Mouse (Mus musculus) liver, embryonic 12.5 days (tissue): ENCODE measurements around the gene Ccdc163. TPM values are rescaled to one million over a fixed set of nuclear protein-coding genes. Genes with fewer than 3 reads are reported as not detected.

Experiments
- ATAC-seq: fragments of 200-750 bp; cut with Nextera tagmentation; 2 replicates; pipeline ENCODE4 v1.8.0; 2017; ENCODE audit warnings: moderate number of reproducible peaks, mild to moderate bottlenecking, moderate library complexity
- H3K27ac ChIP-seq: fragments of 300-500 bp; sonication (generic); 2 replicates; pipeline ENCODE4 v1.5.1; 2016; ENCODE audit warnings: mild to moderate bottlenecking
- H3K27me3 ChIP-seq: fragments of 300-500 bp; sonication (generic); replicated peaks from 2 replicates; pipeline ENCODE4 v1.6.1; 2016; ENCODE audit warnings: mild to moderate bottlenecking, moderate library complexity
- H3K36me3 ChIP-seq: fragments of 300-500 bp; sonication (generic); 2 replicates; pipeline ENCODE4 v1.6.1; 2016; ENCODE audit warnings: mild to moderate bottlenecking, moderate library complexity
- H3K4me1 ChIP-seq: fragments of 300-500 bp; sonication (generic); 2 replicates; pipeline ENCODE4 v1.6.1; 2016
- H3K4me2 ChIP-seq: fragments of 300-500 bp; sonication (generic); 2 replicates; pipeline ENCODE4 v1.6.1; 2016; ENCODE audit warnings: mild to moderate bottlenecking, moderate library complexity
- H3K4me3 ChIP-seq: fragments of 300-500 bp; sonication (generic); 2 replicates; pipeline ENCODE4 v1.5.1; 2016; ENCODE audit warnings: mild to moderate bottlenecking, moderate library complexity
- H3K9ac ChIP-seq: fragments of 300-500 bp; sonication (generic); 2 replicates; pipeline ENCODE4 v1.6.1; 2016; ENCODE audit warnings: mild to moderate bottlenecking, moderate library complexity
- H3K9me3 ChIP-seq: fragments of 300-500 bp; sonication (generic); replicated peaks from 2 replicates; pipeline ENCODE4 v1.6.1; 2016; ENCODE audit warnings: mild to moderate bottlenecking, moderate library complexity
- WGBS: fragments of 180-500 bp; shearing (Covaris S2); methylation state at CpG from one replicate; pipeline ENCODE4 v1.1.7; 2016; ENCODE audit not compliant: insufficient replicate concordance; 5-methylcytosine and 5-hydroxymethylcytosine counted together
- polyA plus RNA-seq: library from polyadenylated mRNA; unstranded; fragments of >200 nt; fragmentation: Nextera tagmentation; extraction: Ambion mirVana; gene quantifications from 2 replicates; pipeline ENCODE4 v1.2.1, GENCODE M21; 2016

Gene Ccdc163
- polyA plus RNA-seq, 1 experiment from 2014 or later: 17.5 TPM

DNA sequence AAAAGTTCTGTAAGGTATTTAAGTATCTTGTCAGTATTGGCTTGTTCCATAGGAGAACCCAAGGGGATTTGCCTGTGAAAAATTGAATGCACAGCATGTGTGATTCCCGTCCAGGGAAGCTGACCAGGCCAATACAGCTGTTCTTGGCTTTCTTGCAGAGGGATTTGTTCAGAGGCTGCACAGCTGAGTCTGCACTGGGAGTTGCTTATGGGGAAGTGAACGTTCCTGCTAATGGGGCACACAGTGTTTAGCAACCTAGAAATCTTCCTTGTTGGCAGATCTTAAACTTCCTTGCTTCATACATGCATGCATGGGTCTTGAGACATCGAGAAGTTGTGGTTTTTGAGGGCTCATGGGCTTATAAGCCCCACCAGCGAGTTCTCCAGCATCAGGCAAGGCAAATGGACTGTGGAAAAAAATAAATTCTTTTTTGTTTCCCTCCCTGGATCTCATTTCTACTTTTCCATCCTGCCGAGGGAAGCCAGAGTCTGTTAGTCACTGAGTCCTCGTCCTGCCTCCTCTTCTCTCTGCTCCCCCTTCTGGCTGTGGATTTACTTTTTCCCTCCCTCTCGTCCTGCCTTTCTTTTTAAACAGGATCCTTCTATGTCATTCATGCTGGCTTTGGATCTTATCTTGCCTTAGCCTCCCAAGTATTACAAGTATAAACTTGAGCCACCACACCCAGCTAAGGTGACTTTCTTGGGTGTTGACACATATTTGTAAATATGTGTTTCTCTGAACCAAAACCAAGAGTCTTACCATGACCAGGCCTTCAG is 79.9 kb downstream of the Ccdc163 start:
- no peak overlapping the region for H3K9ac ChIP-seq
- no peak overlapping the region for H3K27ac ChIP-seq
- H3K36me3 ChIP-seq: no peaks in the 10 kb centered on the region
- no peaks in the 10 kb centered on the region for H3K27me3 ChIP-seq
- peaks cover 9% of the 10 kb centered on the region; the same call in 1 of the 2 replicates for H3K4me1 ChIP-seq
- no peak overlapping the region for H3K4me2 ChIP-seq
- no peak for ATAC-seq
- WGBS: 26% methylated on average over 7 of the region's 7 CpGs
- no peaks in the 10 kb centered on the region for H3K9me3 ChIP-seq
- no peak overlapping the region for H3K4me3 ChIP-seq

DNA sequence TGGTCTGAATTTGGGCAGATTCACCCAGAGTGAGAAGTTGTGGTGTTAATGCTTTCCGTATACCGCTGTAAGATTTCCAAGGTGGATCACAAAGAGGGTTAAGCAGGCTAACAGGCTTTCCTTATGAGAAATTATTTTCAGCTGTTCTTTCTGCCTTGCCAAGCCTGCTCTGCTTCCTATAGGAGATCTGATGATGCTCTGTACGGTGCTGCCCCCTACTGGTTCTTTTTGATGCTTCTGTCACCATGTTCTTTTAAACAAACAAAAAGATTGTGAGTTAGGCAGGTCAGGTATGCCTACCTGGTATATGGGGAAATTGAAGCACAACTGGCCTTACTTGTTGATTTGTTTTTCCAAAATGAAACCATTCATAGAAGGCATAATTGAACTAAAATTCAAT is 80.6 kb downstream of the Ccdc163 start:
- Histone ChIP-seq H3K27ac (no peak overlapping the region), H3K27me3 (no peaks in the 10 kb centered on the region), H3K4me1 (peaks cover 9% of the 10 kb centered on the region; the same call in 1 of the 2 replicates), H3K4me3 (no peak overlapping the region), H3K4me2 (no peak overlapping the region), H3K36me3 (no peaks in the 10 kb centered on the region), H3K9ac (no peak overlapping the region), H3K9me3 (no peaks in the 10 kb centered on the region)
- 10% methylated on average over 3 of the region's 3 CpGs for WGBS
- no peak for ATAC-seq

DNA sequence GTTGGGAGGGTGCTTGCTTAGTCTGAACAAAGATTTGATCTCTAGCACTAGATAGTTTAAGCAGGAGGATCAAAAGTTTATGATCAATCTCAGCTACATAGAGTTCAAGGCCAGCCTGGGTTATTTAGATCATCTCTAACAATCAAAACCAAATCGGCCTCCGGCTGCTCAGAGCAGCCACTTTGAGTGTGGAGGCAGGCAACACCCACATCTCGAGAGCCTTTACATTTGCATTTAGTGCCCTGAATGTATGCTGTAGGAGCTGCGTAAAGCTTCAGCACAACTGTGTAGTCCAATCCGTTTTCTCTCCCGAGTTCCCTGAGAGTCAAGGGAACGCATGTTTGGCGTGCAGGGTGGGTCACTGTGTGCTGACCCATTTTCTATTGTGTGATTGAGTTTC is 84.1 kb downstream of the Ccdc163 start:
- H3K9ac ChIP-seq: no peak overlapping the region
- H3K4me1 ChIP-seq: peaks cover 14% of the 10 kb centered on the region; the same call in 1 of the 2 replicates
- no peak overlapping the region for H3K4me2 ChIP-seq
- WGBS: 73% methylated on average over 8 of the region's 8 CpGs
- no peak overlapping the region for H3K4me3 ChIP-seq
- ATAC-seq: no peak
- no peaks in the 10 kb centered on the region for H3K9me3 ChIP-seq
- no peaks in the 10 kb centered on the region for H3K36me3 ChIP-seq
- H3K27me3 ChIP-seq: no peaks in the 10 kb centered on the region
- no peak overlapping the region for H3K27ac ChIP-seq

DNA sequence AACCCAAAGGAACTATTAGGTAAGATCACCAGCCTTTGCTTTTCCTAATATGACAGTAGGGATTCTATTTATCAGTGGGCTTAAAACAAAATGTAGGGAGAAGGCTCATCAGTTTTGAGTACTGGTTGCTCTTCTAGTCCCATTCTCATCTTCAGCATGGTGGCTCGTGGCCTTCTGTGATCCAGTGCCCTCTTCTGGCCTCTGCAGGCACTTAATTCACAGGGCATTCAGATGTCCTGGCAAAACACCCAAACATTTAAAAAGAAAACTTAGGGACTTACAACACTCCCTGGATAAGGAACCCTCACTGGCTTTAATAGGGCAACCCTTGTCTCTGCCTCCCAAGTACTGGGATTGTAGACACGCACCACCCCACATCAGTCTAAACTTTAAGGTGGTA is 86.0 kb downstream of the Ccdc163 start:
- ATAC-seq: no peak
- 61% methylated on average over 2 of the region's 2 CpGs for WGBS
- no peak overlapping the region for H3K9ac ChIP-seq
- no peak overlapping the region for H3K4me2 ChIP-seq
- H3K9me3 ChIP-seq: no peaks in the 10 kb centered on the region
- H3K27me3 ChIP-seq: no peaks in the 10 kb centered on the region
- H3K4me3 ChIP-seq: no peak overlapping the region
- H3K27ac ChIP-seq: no peak overlapping the region
- H3K4me1 ChIP-seq: 0 out of 2 replicates have a peak, but pooled peaks cover 4% of the 10 kb centered on the region
- H3K36me3 ChIP-seq: no peaks in the 10 kb centered on the region

DNA sequence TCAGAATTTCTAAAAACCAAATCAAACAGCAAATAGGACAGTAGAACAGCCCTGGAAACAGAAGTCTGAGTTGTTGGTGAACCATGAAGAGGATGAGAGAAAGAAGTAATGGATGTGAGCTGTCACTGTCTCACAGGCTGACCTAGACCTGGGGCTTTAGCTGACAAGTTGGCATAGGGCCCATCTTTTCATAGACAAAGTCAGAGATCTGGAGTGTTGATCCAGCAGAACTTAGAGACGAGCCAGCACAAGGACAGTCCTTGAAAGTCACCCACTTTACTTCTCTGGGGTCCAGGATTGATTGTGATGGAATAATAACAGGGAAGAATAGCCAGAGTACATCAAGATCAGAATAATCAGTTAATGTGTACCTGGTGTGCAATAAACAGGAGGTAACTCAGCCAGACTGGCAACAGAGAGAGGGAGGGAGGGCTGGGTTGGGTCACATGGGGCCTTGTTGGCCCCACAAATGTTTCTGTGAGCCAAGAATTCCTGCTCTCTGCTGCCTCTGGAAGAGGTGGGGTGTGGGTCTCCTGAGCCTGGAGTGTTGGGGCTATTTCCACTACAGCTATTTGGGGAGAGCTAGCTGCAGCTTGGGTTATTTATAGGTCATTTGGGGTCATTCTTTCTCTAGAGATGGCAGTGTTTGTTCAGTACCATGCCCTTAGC is 88.3 kb downstream of the Ccdc163 start:
- H3K4me2 ChIP-seq: no peak overlapping the region
- no peaks in the 10 kb centered on the region; the same call in 1 of the 2 replicates for H3K36me3 ChIP-seq
- no peaks in the 10 kb centered on the region for H3K27me3 ChIP-seq
- H3K9me3 ChIP-seq: no peaks in the 10 kb centered on the region
- 54% methylated on average over 1 of the region's 1 CpGs for WGBS
- no peak overlapping the region for H3K4me3 ChIP-seq
- ATAC-seq: no peak
- no peak overlapping the region for H3K27ac ChIP-seq
- 0 out of 2 replicates have a peak, but pooled peaks cover 4% of the 10 kb centered on the region for H3K4me1 ChIP-seq
- H3K9ac ChIP-seq: no peak overlapping the region

DNA sequence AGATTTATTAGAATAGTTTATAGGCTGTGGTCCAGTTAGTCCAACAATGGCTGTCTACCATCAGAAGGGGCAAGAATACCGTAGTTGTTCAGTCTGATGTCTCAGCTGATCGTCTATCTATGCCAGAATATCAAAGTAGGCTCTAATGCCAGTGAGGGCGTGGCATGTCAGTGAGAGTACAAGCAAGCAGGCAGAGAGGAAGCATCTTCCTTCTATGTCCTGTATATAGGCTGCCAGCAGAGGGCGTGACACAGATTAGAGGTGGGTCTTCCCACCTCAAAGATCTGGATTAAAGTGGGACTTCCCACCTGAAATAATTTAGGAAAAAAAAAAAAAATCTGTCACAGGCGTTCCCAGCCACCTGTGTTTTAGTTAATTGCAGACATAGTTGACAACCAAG is 91.6 kb downstream of the Ccdc163 start:
- Histone ChIP-seq H3K4me2 (no peak overlapping the region), H3K4me1 (0 out of 2 replicates have a peak, but pooled peaks cover 4% of the 10 kb centered on the region), H3K27ac (no peak overlapping the region), H3K27me3 (no peaks in the 10 kb centered on the region), H3K36me3 (peaks cover 31% of the 10 kb centered on the region), H3K9ac (no peak overlapping the region), H3K4me3 (no peak overlapping the region), H3K9me3 (no peaks in the 10 kb centered on the region)
- ATAC-seq: no peak
- WGBS: 21% methylated on average over 5 of the region's 5 CpGs

Other genes with a start within 250 kb of the Ccdc163 start
- 13.9 and 14.2 TPM in 2 replicates for gene Mast2, start 244.3 kb upstream of the Ccdc163 start, polyA plus RNA-seq
- 17.8 and 18.0 TPM in 2 replicates for gene Ipp, start 201.0 kb upstream of the Ccdc163 start, polyA plus RNA-seq
- gene Tmem69, start 152.6 kb upstream of the Ccdc163 start, polyA plus RNA-seq: 34.6 and 39.3 TPM in 2 replicates
- gene Gpbp1l1, start 150.9 kb upstream of the Ccdc163 start, polyA plus RNA-seq: 19.0 and 19.4 TPM in 2 replicates
- 1.5 and 1.9 TPM in 2 replicates for gene Ccdc17, start 111.9 kb upstream of the Ccdc163 start, polyA plus RNA-seq
- 95.8 and 97.3 TPM in 2 replicates for gene Nasp, start 80.6 kb upstream of the Ccdc163 start, polyA plus RNA-seq
- gene Akr1a1, start 56.8 kb upstream of the Ccdc163 start, polyA plus RNA-seq: 281 and 287 TPM in 2 replicates
- 916 and 985 TPM in 2 replicates for gene Prdx1, start 23.0 kb upstream of the Ccdc163 start, polyA plus RNA-seq
- 17.5 and 18.9 TPM in 2 replicates for gene Mmachc, start 103 bp upstream of the Ccdc163 start, polyA plus RNA-seq
- 2.2 and 2.6 TPM in 2 replicates for gene Tesk2, start 12.4 kb downstream of the Ccdc163 start, polyA plus RNA-seq
- gene Toe1, start 99.1 kb downstream of the Ccdc163 start, polyA plus RNA-seq: 20.8 and 22.9 TPM in 2 replicates
- 4.8 and 6.2 TPM in 2 replicates for gene Mutyh, start 99.2 kb downstream of the Ccdc163 start, polyA plus RNA-seq
- gene Hpdl, start 113.2 kb downstream of the Ccdc163 start, polyA plus RNA-seq: 0.49 and 0.75 TPM in 2 replicates
- gene Zswim5, start 168.9 kb downstream of the Ccdc163 start, polyA plus RNA-seq: 0.10 and 0.15 TPM in 2 replicates